Mouse (Mus musculus) lung, postnatal 10 days (tissue): ENCODE results near the gene Klk12.

Experiments
- DNase-seq: peaks from one replicate; pipeline ENCODE4 v3.0.0; 2021

Gene Klk12

GRCm38 (mm10) chr7:43797333-43797769 is 28.7 kb downstream of the Klk12 start, which contains the start of gene Klk8:
Gene Klk8, plus strand, starts transcription at chr7:43797577.
- DNase-seq, result peak; percentile 45

- DNase-seq, result peak; percentile 34
Measured at GRCm38 (mm10) chr7:43797844-43798462, 29.3 kb downstream of the Klk12 start.

- DNase-seq, result no peak
Measured at GRCm38 (mm10) chr7:43799876-43800275, 31.2 kb downstream of the Klk12 start.

GRCm38 (mm10) chr7:43810994-43811393 is 42.3 kb downstream of the Klk12 start, which contains the start of gene Klk7:
Gene Klk7, plus strand, starts transcription at chr7:43811294.
- DNase-seq, result no peak

DNA sequence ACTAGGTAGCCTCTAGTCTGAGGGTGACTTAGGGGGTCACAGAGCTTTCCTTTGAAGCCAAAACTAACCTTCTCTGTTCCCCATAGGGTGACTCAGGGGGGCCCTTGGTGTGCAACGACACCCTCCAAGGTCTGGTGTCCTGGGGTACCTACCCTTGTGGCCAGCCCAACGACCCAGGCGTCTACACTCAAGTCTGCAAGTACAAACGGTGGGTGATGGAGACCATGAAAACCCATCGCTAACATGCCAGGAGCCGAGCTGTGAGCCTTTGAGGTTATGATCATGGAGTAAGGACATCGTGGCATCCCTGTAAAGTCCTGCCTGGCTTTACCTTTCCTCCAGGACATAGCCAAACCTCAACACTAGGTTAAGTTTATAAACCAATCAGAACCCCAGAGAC is 46.5 kb downstream of the Klk12 start:
- DNase-seq, result no peak

DNA sequence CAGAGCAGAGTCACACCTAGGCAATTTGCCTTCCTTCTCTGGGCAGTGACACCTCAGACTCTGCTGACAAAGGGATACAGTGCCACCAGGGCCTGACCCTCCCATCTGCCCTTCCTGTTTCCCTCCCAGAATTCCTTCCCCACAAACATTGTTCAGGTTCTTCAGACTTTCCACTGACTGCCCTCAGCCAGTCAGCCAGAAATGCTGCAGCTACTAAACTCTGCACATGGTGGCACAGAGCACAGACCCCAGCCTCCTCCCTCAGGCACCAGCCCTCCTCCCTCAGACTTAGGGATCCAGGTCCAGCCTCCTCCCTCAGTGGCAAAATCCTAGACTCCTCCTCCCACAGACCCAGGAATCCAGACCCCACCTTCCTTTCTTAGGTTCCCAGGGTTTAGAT is 48.0 kb downstream of the Klk12 start:
- DNase-seq, result no peak

- no peak for DNase-seq
Measured at GRCm38 (mm10) chr7:43821581-43821980, 52.9 kb downstream of the Klk12 start.
